Mouse (Mus musculus) embryonic facial prominence, embryonic 12.5 days (tissue): ENCODE measurements at regions not wholly inside any gene's neighbourhood (a gene's known extent, or its start where the extent isn't known, plus 50 kb on each side); places are given as distances from the start of the nearest gene placed in this dataset.
"Not testable (repeated sequence)": the region's sequence is repeated elsewhere in the genome, so short reads cannot be mapped to it uniquely, and the experiment has no call there.

ENCODE experiments used
- ATAC-seq: fragments of 200-750 bp; cut with Nextera tagmentation; 2 replicates; pipeline ENCODE4 v1.8.0; 2017; ENCODE audit not compliant: insufficient number of reproducible peaks, insufficient read depth, low FRiP score, low TSS enrichment
- H3K27ac ChIP-seq: fragments of 300-500 bp; sonication (generic); 2 replicates; pipeline ENCODE4 v1.5.1; 2016; ENCODE audit warnings: mild to moderate bottlenecking
- H3K27me3 ChIP-seq: fragments of 300-500 bp; sonication (generic); 2 replicates; pipeline ENCODE4 v1.6.1; 2016; ENCODE audit warnings: mild to moderate bottlenecking, moderate library complexity
- H3K36me3 ChIP-seq: fragments of 300-500 bp; sonication (generic); 2 replicates; pipeline ENCODE4 v1.6.1; 2016; ENCODE audit warnings: mild to moderate bottlenecking
- H3K4me1 ChIP-seq: fragments of 300-500 bp; sonication (generic); 2 replicates; pipeline ENCODE4 v1.6.1; 2016
- H3K4me2 ChIP-seq: fragments of 300-500 bp; sonication (generic); replicated peaks from 2 replicates; pipeline ENCODE4 v1.6.1; 2016; ENCODE audit warnings: mild to moderate bottlenecking, moderate library complexity
- H3K4me3 ChIP-seq: fragments of 300-500 bp; sonication (generic); 2 replicates; pipeline ENCODE4 v1.5.1; 2016; ENCODE audit warnings: mild to moderate bottlenecking
- H3K9ac ChIP-seq: fragments of 300-500 bp; sonication (generic); 2 replicates; pipeline ENCODE4 v1.6.1; 2016; ENCODE audit warnings: mild to moderate bottlenecking, moderate library complexity
- H3K9me3 ChIP-seq: fragments of 300-500 bp; sonication (generic); 2 replicates; pipeline ENCODE4 v1.6.1; 2016; ENCODE audit warnings: mild to moderate bottlenecking, moderate library complexity
- WGBS: fragments of 180-500 bp; shearing (Covaris S2); methylation state at CpG from one replicate; pipeline ENCODE4 v1.1.7; 2016; 5-methylcytosine and 5-hydroxymethylcytosine counted together

- WGBS, result 40% methylated on average over 6 of the region's 6 CpGs
- not testable (repeated sequence) for H3K4me2 ChIP-seq, H3K27ac ChIP-seq
Observed at GRCm38 (mm10) chr12:107208826-107209225, 279.6 kb upstream of the 3110018I06Rik start.

GRCm38 (mm10) chr12:107212826-107213225 lies 275.6 kb upstream of the 3110018I06Rik start:
- whole genome bisulfite sequencing, result 90% methylated on average over 10 of the region's 10 CpGs
- Histone ChIP-seq H3K27ac (no peak overlapping the region), H3K4me1 (peaks cover 6% of the 10 kb centered on the region; the same call in 1 of the 2 replicates)

More at GRCm38 (mm10) chr12:107208826-107209225, 279.6 kb upstream of the 3110018I06Rik start:
- ATAC-seq, H3K9ac ChIP-seq, H3K4me3 ChIP-seq, H3K9me3 ChIP-seq, H3K27me3 ChIP-seq, H3K4me1 ChIP-seq, H3K36me3 ChIP-seq: not testable (repeated sequence)

DNA sequence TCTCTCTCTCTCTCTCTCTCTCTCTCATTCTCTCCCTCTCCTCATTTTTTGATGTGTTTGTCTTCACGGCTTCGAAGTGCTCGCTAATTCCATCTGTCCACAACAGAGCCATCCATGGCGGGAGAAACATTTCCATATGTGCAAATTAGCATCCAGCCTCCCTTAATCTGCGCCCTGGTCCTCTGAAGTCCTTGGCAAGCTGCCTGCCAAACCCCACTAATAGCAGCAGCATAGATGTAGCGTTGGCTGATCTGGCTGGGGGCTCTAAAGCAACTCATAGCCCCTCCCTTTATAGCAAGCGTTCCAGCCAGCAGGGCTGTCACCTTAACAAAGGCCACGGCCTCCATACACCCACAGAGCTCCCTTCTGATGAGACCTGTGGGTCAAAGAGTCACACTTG lies 272.3 kb upstream of the 3110018I06Rik start:
- no peak overlapping the region for H3K4me2 ChIP-seq
- H3K9ac ChIP-seq, result no peak overlapping the region
- H3K9me3 ChIP-seq, result no peaks in the 10 kb centered on the region
- H3K4me1 ChIP-seq, result peaks cover 6% of the 10 kb centered on the region; the same call in 1 of the 2 replicates
- WGBS, result 39% methylated on average over 8 of the region's 8 CpGs
- H3K36me3 ChIP-seq, result no peaks in the 10 kb centered on the region
- H3K4me3 ChIP-seq, result no peak overlapping the region
- H3K27me3 ChIP-seq, result no peaks in the 10 kb centered on the region
- no peak for ATAC-seq
- no peak overlapping the region for H3K27ac ChIP-seq

More at GRCm38 (mm10) chr12:107212826-107213225, 275.6 kb upstream of the 3110018I06Rik start:
- Histone ChIP-seq H3K36me3 (no peaks in the 10 kb centered on the region), H3K27me3 (no peaks in the 10 kb centered on the region), H3K9ac (no peak overlapping the region), H3K4me3 (no peak overlapping the region), H3K4me2 (no peak overlapping the region), H3K9me3 (no peaks in the 10 kb centered on the region)
- no peak for ATAC-seq

GRCm38 (mm10) chr12:107221276-107221970 lies 267.0 kb upstream of the 3110018I06Rik start:
- Histone ChIP-seq H3K36me3 (no peaks in the 10 kb centered on the region), H3K27ac (no peak overlapping the region), H3K4me1 (peaks cover 2% of the 10 kb centered on the region; the same call in 1 of the 2 replicates), H3K4me3 (no peak overlapping the region), H3K4me2 (no peak overlapping the region), H3K9ac (no peak overlapping the region), H3K27me3 (no peaks in the 10 kb centered on the region), H3K9me3 (no peaks in the 10 kb centered on the region)
- no peak for ATAC-seq
- 83% methylated on average over 7 of the region's 7 CpGs for WGBS

- H3K27ac ChIP-seq, result no peak overlapping the region
- H3K4me1 ChIP-seq, result no peaks in the 10 kb centered on the region
- no peak for ATAC-seq
- H3K9ac ChIP-seq, result no peak overlapping the region
- no peaks in the 10 kb centered on the region for H3K9me3 ChIP-seq
- H3K4me3 ChIP-seq, result no peak overlapping the region
- 76% methylated on average over 7 of the region's 7 CpGs for WGBS
- H3K36me3 ChIP-seq, result no peaks in the 10 kb centered on the region
- no peak overlapping the region for H3K4me2 ChIP-seq
- no peaks in the 10 kb centered on the region for H3K27me3 ChIP-seq
Observed at GRCm38 (mm10) chr12:107222106-107222505, 266.3 kb upstream of the 3110018I06Rik start.

- H3K4me1 ChIP-seq, result no peaks in the 10 kb centered on the region
- H3K4me2 ChIP-seq, result no peak overlapping the region
- no peaks in the 10 kb centered on the region for H3K9me3 ChIP-seq
- 85% methylated on average over 3 of the region's 3 CpGs for WGBS
- ATAC-seq, result no peak
- H3K27ac ChIP-seq, result no peak overlapping the region
- no peak overlapping the region for H3K9ac ChIP-seq
- no peak overlapping the region for H3K4me3 ChIP-seq
- H3K27me3 ChIP-seq, result no peaks in the 10 kb centered on the region
- H3K36me3 ChIP-seq, result no peaks in the 10 kb centered on the region
Observed at GRCm38 (mm10) chr12:107230097-107230496, 258.3 kb upstream of the 3110018I06Rik start.

DNA sequence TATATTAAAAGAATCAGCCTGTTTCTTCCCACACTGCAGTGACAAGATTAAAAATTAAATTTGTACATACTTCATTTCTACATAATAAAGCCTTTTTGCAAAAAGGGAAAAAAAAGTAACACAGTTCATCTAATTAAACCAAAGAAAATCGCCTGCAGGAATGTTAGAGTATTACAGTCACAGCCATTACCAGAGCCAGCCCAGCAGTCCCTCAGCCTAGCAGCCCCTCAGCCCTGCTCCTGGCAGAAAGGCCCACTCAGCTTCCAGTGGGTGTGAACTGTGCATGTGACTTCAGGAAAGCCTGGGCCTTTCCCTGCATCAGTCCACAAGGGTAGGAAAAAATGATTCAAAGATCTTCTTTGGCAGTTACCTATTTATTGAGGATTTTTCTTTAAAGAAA lies 256.8 kb upstream of the 3110018I06Rik start:
- H3K36me3 ChIP-seq, result no peaks in the 10 kb centered on the region
- 17% methylated on average over 1 of the region's 1 CpGs for WGBS
- H3K27ac ChIP-seq, result no peak overlapping the region
- no peak overlapping the region for H3K9ac ChIP-seq
- H3K27me3 ChIP-seq, result no peaks in the 10 kb centered on the region
- ATAC-seq, result no peak
- H3K4me1 ChIP-seq, result no peaks in the 10 kb centered on the region
- no peaks in the 10 kb centered on the region for H3K9me3 ChIP-seq
- no peak overlapping the region for H3K4me3 ChIP-seq
- H3K4me2 ChIP-seq, result no peak overlapping the region

GRCm38 (mm10) chr12:107250747-107251470 lies 237.5 kb upstream of the 3110018I06Rik start:
- Histone ChIP-seq H3K4me3 (no peak overlapping the region), H3K4me1 (no peaks in the 10 kb centered on the region), H3K27ac (no peak overlapping the region), H3K36me3 (no peaks in the 10 kb centered on the region), H3K9me3 (no peaks in the 10 kb centered on the region), H3K9ac (no peak overlapping the region), H3K4me2 (no peak overlapping the region), H3K27me3 (no peaks in the 10 kb centered on the region)
- no peak for ATAC-seq
- 90% methylated on average over 9 of the region's 9 CpGs for WGBS

DNA sequence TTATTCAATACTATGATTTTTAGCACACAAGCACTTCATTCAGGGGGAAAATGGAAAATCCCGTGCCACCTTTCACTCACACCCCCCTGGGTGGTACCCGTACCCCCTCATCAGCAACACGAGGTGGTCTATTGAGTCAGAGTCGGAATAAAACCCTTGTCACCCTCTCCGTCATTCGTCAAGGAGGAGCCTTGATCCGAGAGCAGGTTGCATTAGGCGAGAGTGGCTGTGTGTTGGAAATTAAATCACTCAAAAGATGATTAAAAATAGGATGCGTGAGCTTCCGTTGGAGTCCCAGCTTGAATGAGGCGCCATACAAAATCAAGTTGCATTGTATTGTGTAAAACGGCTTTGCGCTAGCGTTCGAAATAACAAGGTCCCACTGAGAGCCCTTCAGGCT lies 236.5 kb upstream of the 3110018I06Rik start:
- 78% methylated on average over 15 of the region's 15 CpGs for WGBS
- ATAC-seq, result no peak
- Histone ChIP-seq H3K4me2 (no peak overlapping the region), H3K4me3 (no peak overlapping the region), H3K27ac (no peak overlapping the region), H3K9ac (no peak overlapping the region), H3K4me1 (no peaks in the 10 kb centered on the region), H3K27me3 (no peaks in the 10 kb centered on the region), H3K9me3 (no peaks in the 10 kb centered on the region), H3K36me3 (no peaks in the 10 kb centered on the region)

- Histone ChIP-seq H3K4me3 (no peak overlapping the region), H3K36me3 (no peaks in the 10 kb centered on the region), H3K4me1 (no peaks in the 10 kb centered on the region; the same call in 1 of the 2 replicates), H3K9ac (no peak overlapping the region), H3K27me3 (no peaks in the 10 kb centered on the region), H3K4me2 (no peak overlapping the region), H3K27ac (no peak overlapping the region), H3K9me3 (no peaks in the 10 kb centered on the region)
- no peak for ATAC-seq
- WGBS, result 89% methylated on average over 5 of the region's 5 CpGs
Observed at GRCm38 (mm10) chr12:107262076-107262475, 226.4 kb upstream of the 3110018I06Rik start.

DNA sequence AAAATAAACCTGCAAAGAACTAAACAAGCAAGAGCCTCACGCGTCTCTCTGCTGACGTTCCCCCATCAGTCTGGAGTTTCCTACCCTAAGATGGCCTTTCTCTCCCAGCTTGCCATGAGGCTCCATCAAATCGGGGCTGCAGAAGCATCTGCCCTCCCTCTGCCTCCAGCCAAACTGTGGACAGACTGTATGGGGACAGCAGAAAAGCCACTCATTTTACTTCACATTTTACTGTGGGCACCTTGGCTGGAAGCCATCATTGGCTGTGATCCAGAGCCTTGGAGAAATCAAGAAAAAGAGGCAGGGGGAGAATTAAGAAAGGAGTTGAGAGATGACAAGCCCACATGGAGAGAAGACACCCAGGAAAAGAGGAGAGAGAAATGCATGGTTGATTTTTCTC lies 225.9 kb upstream of the 3110018I06Rik start:
- 87% methylated on average over 4 of the region's 4 CpGs for WGBS
- Histone ChIP-seq H3K36me3 (no peaks in the 10 kb centered on the region), H3K9ac (no peak overlapping the region), H3K9me3 (no peaks in the 10 kb centered on the region), H3K4me3 (no peak overlapping the region), H3K4me2 (no peak overlapping the region), H3K27me3 (no peaks in the 10 kb centered on the region), H3K4me1 (no peaks in the 10 kb centered on the region; the same call in 1 of the 2 replicates), H3K27ac (no peak overlapping the region)
- no peak for ATAC-seq

DNA sequence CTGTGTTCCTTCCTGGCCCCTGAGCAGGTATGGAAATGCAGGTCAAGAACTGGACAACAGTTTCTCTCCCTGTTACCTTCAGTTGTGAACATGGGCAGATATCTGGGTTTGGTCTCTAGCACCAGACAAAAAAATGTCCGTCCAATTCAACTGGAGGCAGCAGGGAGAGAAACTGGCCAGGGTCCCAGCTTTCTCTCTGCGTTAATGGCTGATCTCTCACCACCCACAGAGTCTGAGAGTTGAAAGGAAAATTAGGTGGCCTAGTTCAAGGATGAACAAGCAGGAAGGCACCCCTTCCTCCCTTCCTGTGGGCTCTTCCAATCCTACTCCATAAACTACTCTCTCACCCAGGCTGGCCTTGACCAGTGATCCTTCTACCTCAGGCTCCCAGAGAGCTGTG lies 221.7 kb upstream of the 3110018I06Rik start:
- ATAC-seq, result no peak

More for the DNA sequence above, 221.7 kb upstream of the 3110018I06Rik start:
- WGBS, result 74% methylated on average over 2 of the region's 2 CpGs
- Histone ChIP-seq H3K36me3 (no peaks in the 10 kb centered on the region), H3K27me3 (no peaks in the 10 kb centered on the region), H3K27ac (no peak overlapping the region), H3K4me3 (no peak overlapping the region), H3K9ac (no peak overlapping the region), H3K4me2 (no peak overlapping the region), H3K9me3 (no peaks in the 10 kb centered on the region), H3K4me1 (no peaks in the 10 kb centered on the region; the same call in 1 of the 2 replicates)
